Mouse (Mus musculus): Measurements from ENCODE around the gene Smad5.

- TF ChIP-seq CTCF (conservative IDR thresholded peaks at IDR 0.05 in 1 of 2, IDR thresholded peaks at IDR 0.05 in 1 of 2; ENCODE audit: low read depth in 2 of 2, low read length in 2 of 2) (no peak), POLR2A (IDR thresholded peaks at IDR 0.05; ENCODE audit: low read depth, low read length) (no peak), TCF12 (IDR thresholded peaks at IDR 0.05; ENCODE audit: low read depth, low read length) (no peak)
Measured at GRCm38 (mm10) chr13:56700981-56701380, 1.8 kb upstream of the Smad5 start.
